Mouse (Mus musculus): ENCODE measurements around the gene Slc12a3. TPM values are rescaled to one million over a fixed set of nuclear protein-coding genes. Genes with fewer than 3 reads are reported as not detected.
"Not testable (repeated sequence)": the region's sequence is repeated elsewhere in the genome, so short reads cannot be mapped to it uniquely, and the experiment has no call there.

The Slc12a3 gene
- total RNA-seq, 1 experiment from 2014 or later, result not detected

- peak; percentile 94 to 98 for ATAC-seq (replicated peaks in 1 of 2; ENCODE audit: insufficient read depth in 1 of 2, low FRiP score in 2 of 2, low TSS enrichment in 1 of 2, low read depth in 1 of 2, poor library complexity in 2 of 2, severe bottlenecking in 2 of 2)
Measured at GRCm38 (mm10) chr8:94386214-94387026, 57.4 kb downstream of the Slc12a3 start, which contains the start of gene Herpud1. Gene Herpud1 (plus strand): TSS chr8:94386438.

- peak; percentile 39 to 59; a peak in 2 of 4 replicates for ATAC-seq (replicated peaks in 1 of 2; ENCODE audit: insufficient read depth in 1 of 2, low FRiP score in 2 of 2, low TSS enrichment in 1 of 2, low read depth in 1 of 2, poor library complexity in 2 of 2, severe bottlenecking in 2 of 2)
Measured at GRCm38 (mm10) chr8:94387027-94387684, 58.2 kb downstream of the Slc12a3 start.

DNA sequence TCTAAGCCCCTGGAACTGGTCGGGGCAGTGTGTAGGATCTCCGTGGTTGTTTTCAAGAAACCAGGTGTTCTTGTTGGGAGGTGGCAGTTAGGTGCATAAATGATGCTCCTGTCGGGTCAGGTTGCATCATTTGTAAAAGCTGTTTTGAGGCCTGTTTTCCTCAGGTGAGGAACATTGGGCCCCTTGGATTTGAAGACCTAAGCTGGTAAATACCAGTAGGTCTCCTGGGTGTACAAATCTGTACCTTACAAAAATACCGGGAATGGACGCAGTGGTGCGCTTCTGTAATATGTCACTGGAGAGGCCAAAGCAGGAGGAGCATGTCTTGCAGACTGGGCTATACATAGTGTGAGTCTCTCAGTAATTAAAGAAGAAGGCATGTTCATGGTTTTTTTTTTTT is 58.8 kb downstream of the Slc12a3 start:
- no peak for ATAC-seq (replicated peaks in 1 of 2; ENCODE audit: insufficient read depth in 1 of 2, low FRiP score in 2 of 2, low TSS enrichment in 1 of 2, low read depth in 1 of 2, poor library complexity in 2 of 2, severe bottlenecking in 2 of 2)

- ATAC-seq (replicated peaks in 1 of 2; ENCODE audit: insufficient read depth in 1 of 2, low FRiP score in 2 of 2, low TSS enrichment in 1 of 2, low read depth in 1 of 2, poor library complexity in 2 of 2, severe bottlenecking in 2 of 2), result no peak
Measured at GRCm38 (mm10) chr8:94389531-94389930, 60.5 kb downstream of the Slc12a3 start.

- ATAC-seq (replicated peaks in 1 of 2; ENCODE audit: insufficient read depth in 1 of 2, low FRiP score in 2 of 2, low TSS enrichment in 1 of 2, low read depth in 1 of 2, poor library complexity in 2 of 2, severe bottlenecking in 2 of 2), result no peak
Measured at GRCm38 (mm10) chr8:94390429-94390828, 61.4 kb downstream of the Slc12a3 start.

DNA sequence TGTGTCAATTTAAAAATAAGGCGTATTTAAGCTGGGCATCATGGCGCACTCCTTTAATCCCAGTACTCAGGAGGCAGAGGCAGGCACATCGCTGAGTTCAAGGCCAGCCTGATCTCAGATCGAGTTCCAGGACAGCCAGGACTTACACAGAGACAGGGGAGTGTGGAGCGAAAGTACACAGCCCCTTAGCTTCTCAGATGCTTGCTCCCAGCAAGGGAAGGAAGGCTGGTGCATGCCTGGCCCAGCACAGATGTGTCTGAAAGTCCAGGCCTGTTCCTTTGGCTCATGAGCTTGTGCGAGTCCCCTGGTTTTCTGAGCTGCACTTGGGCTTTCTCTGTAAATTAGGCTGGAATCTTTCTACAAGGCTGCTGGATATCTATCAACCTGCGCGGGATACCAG is 61.9 kb downstream of the Slc12a3 start:
- no peak for ATAC-seq (replicated peaks in 1 of 2; ENCODE audit: insufficient read depth in 1 of 2, low FRiP score in 2 of 2, low TSS enrichment in 1 of 2, low read depth in 1 of 2, poor library complexity in 2 of 2, severe bottlenecking in 2 of 2)

- ATAC-seq (replicated peaks in 1 of 2; ENCODE audit: insufficient read depth in 1 of 2, low FRiP score in 2 of 2, low TSS enrichment in 1 of 2, low read depth in 1 of 2, poor library complexity in 2 of 2, severe bottlenecking in 2 of 2), result 0 out of 4 replicates have a peak, but pooled peaks of 1 of the 2 experiments have one; percentile 33
Measured at GRCm38 (mm10) chr8:94392147-94392546, 63.1 kb downstream of the Slc12a3 start.

DNA sequence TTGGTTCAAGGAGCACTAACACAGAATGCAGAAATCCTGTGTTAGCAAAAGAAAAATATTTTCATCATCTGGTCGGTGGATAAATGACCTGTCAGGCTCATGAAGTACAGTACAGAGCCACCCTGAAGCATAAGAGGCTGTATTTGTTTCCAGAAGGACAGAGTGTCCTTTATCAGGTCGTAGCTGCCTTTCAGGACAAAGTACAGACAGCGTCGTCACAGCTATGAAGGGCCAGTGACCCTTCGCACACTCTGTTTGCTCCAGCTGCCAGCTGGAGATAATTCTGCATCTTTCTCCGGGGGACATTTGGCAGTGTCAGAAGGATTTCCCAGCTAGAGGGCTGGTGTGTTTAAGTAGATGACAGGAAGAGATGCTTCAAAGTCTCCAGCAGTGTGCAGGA is 63.6 kb downstream of the Slc12a3 start:
- ATAC-seq (replicated peaks in 1 of 2; ENCODE audit: insufficient read depth in 1 of 2, low FRiP score in 2 of 2, low TSS enrichment in 1 of 2, low read depth in 1 of 2, poor library complexity in 2 of 2, severe bottlenecking in 2 of 2), result no peak

GRCm38 (mm10) chr8:94395851-94396540 is 67.0 kb downstream of the Slc12a3 start:
- ATAC-seq (replicated peaks in 1 of 2; ENCODE audit: insufficient read depth in 1 of 2, low FRiP score in 2 of 2, low TSS enrichment in 1 of 2, low read depth in 1 of 2, poor library complexity in 2 of 2, severe bottlenecking in 2 of 2), result no peak

- peak; percentile 81 to 82 for ATAC-seq (replicated peaks in 1 of 2; ENCODE audit: insufficient read depth in 1 of 2, low FRiP score in 2 of 2, low TSS enrichment in 1 of 2, low read depth in 1 of 2, poor library complexity in 2 of 2, severe bottlenecking in 2 of 2)
Measured at GRCm38 (mm10) chr8:94396964-94397657, 68.1 kb downstream of the Slc12a3 start.

DNA sequence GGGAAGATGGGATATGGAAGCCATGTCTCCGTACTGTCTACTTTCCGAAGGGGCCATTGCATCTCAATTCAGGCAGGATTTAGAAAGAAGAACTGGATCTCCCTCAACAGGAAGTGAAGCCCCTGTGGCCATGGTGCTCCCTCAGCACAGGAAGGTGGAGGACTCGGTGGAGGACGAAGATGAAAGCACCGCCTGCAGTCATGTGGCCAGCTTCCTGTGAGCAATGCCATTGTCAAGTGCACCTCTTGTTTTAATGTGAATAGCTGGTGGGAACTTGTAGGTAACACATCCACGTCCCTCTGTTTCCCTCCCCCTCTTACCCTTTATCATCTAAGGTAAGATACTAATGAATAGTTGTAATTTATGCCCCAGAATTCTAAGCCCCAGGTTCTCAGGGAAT is 69.6 kb downstream of the Slc12a3 start:
- 0 out of 4 replicates have a peak, but pooled peaks have one; percentile 8 to 19 for ATAC-seq (replicated peaks in 1 of 2; ENCODE audit: insufficient read depth in 1 of 2, low FRiP score in 2 of 2, low TSS enrichment in 1 of 2, low read depth in 1 of 2, poor library complexity in 2 of 2, severe bottlenecking in 2 of 2)

DNA sequence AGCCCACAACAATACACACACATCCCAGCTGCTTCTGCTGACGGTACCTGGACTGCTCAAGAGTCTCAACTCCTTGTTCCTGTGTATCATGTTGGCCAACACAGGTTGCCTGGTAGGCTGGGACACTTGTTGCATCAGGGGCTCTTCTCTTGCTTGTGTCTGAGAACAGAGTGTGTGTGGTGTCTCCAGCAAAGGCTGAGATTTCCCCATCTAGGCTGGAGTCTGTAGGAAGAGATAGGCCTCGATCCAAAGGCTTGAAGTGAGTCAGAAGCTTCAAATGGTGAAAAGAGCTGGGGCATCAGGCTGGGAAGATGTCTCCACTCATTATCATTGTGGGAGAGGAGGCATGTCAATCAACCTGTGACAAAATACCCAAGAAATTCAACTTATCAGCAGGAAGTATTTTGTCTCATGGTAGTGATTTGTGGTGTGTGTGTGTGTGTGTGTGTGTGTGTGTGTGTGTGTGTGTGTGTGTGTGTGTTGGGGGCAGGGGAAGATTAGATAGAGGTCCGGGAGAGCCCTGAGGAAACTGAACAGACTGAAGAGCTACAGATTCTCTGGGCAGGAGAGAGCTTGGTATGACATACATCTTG is 70.5 kb downstream of the Slc12a3 start:
- no peak for ATAC-seq (replicated peaks in 1 of 2; ENCODE audit: insufficient read depth in 1 of 2, low FRiP score in 2 of 2, low TSS enrichment in 1 of 2, low read depth in 1 of 2, poor library complexity in 2 of 2, severe bottlenecking in 2 of 2)

GRCm38 (mm10) chr8:94399957-94400356 is 71.0 kb downstream of the Slc12a3 start:
- ATAC-seq (replicated peaks in 1 of 2; ENCODE audit: insufficient read depth in 1 of 2, low FRiP score in 2 of 2, low TSS enrichment in 1 of 2, low read depth in 1 of 2, poor library complexity in 2 of 2, severe bottlenecking in 2 of 2), result not testable (repeated sequence)

DNA sequence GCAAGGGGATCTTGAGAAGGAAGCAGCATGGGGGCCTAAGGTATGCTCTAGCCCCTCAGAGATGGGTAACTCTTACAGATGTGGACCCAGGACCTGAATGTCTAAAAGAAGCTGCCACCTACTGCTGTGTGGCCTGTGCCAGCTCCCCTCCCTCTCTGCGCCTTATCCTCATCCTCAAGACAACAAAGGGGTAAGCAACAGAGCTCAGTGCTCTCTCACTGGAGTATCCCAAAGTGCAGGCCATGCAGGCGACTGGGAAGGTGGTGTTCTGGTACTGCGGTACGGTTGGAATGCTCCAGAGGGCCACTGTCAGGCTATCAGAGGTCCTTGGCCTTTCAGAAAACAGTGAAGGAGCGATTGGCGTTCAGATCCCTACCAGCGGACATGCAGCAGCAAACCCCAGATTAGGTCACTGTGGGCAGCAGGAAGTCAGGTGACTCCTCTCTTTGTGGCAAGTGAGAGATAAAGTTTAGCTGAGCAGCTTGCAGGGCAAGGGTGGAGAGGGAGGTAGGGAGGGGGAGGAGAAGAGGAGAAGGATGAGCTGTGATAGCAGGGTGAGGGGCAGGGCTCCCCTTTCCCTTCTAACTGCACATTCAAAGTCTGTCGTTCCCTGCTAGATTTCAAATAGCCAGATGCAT is 79.6 kb downstream of the Slc12a3 start:
- ATAC-seq (replicated peaks in 1 of 2; ENCODE audit: insufficient read depth in 1 of 2, low FRiP score in 2 of 2, low TSS enrichment in 1 of 2, low read depth in 1 of 2, poor library complexity in 2 of 2, severe bottlenecking in 2 of 2), result peak in 1 of 2 experiments; percentile 54; a peak in 2 of 4 replicates

DNA sequence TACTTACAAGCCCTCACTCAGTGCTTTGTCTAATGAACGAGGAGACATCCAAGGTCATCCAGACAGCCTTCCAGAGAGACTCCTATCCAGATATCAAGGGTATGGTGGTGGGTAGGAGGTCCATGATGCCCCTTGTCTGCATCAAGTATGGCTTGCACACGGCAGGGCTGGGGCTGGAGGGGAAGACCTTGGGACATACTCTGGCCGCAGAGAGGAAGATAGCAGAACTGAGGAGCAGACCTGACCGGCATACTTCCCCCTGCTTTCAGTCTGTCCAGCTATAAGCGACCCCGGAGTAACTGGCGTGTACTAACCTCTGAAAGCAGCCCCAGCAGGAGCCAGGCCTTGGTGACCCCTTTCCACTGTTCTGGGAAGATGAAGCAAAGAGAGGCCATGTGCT is 80.5 kb downstream of the Slc12a3 start:
- ATAC-seq (replicated peaks in 1 of 2; ENCODE audit: insufficient read depth in 1 of 2, low FRiP score in 2 of 2, low TSS enrichment in 1 of 2, low read depth in 1 of 2, poor library complexity in 2 of 2, severe bottlenecking in 2 of 2), result no peak

DNA sequence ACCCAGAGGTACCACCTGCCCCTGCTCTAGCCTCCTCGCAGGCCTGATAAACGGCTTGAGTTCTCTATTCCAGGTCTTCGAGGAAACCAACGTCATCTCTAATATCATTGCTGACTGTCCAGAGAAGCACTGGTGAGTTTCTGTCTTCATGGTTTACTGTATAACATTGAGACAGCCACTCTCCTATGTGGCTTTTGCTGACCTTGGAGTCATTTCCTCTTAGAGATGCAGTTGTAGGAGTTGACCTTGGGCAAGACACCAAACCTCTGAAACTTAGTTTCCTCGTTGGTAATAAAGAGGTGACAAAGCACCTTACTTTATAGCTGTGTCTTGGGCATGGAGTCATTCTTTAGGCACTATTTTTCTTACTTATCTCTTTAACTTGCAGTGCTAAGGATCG is 83.5 kb downstream of the Slc12a3 start:
- no peak for ATAC-seq (replicated peaks in 1 of 2; ENCODE audit: insufficient read depth in 1 of 2, low FRiP score in 2 of 2, low TSS enrichment in 1 of 2, low read depth in 1 of 2, poor library complexity in 2 of 2, severe bottlenecking in 2 of 2)

GRCm38 (mm10) chr8:94413509-94413908 is 84.5 kb downstream of the Slc12a3 start:
- ATAC-seq (replicated peaks in 1 of 2; ENCODE audit: insufficient read depth in 1 of 2, low FRiP score in 2 of 2, low TSS enrichment in 1 of 2, low read depth in 1 of 2, poor library complexity in 2 of 2, severe bottlenecking in 2 of 2), result no peak

All from hematopoietic stem cell, adult 5-6 weeks (primary cell).